Mouse (Mus musculus) embryonic facial prominence, embryonic 13.5 days (tissue): ENCODE data around the gene Slc35f6. TPM values are rescaled to one million over a fixed set of nuclear protein-coding genes. Genes with fewer than 3 reads are reported as not detected.
"Not testable (repeated sequence)": the region's sequence is repeated elsewhere in the genome, so short reads cannot be mapped to it uniquely, and the experiment has no call there.

Experiments used
- ATAC-seq: fragments of 200-750 bp; cut with Nextera tagmentation; 2 replicates; pipeline ENCODE4 v1.8.0; 2017; ENCODE audit warnings: low read depth; ENCODE audit not compliant: insufficient number of reproducible peaks, insufficient read depth, low FRiP score, low TSS enrichment
- H3K27ac ChIP-seq: fragments of 300-500 bp; sonication (generic); 2 replicates; pipeline ENCODE4 v1.5.1; 2015; ENCODE audit warnings: moderate library complexity, mild to moderate bottlenecking, inconsistent platforms
- H3K27me3 ChIP-seq: fragments of 300-500 bp; sonication (generic); 2 replicates; pipeline ENCODE4 v1.6.1; 2015; ENCODE audit warnings: mild to moderate bottlenecking, inconsistent platforms
- H3K36me3 ChIP-seq: fragments of 300-500 bp; sonication (generic); 2 replicates; pipeline ENCODE4 v1.6.1; 2015; ENCODE audit warnings: mild to moderate bottlenecking, inconsistent platforms
- H3K4me1 ChIP-seq: fragments of 300-500 bp; sonication (generic); 2 replicates; pipeline ENCODE4 v1.6.1; 2015; ENCODE audit warnings: inconsistent platforms
- H3K4me2 ChIP-seq: fragments of 300-500 bp; sonication (generic); 2 replicates; pipeline ENCODE4 v1.6.1; 2015; ENCODE audit warnings: moderate library complexity, mild to moderate bottlenecking, inconsistent platforms
- H3K4me3 ChIP-seq: fragments of 300-500 bp; sonication (generic); 2 replicates; pipeline ENCODE4 v1.5.1; 2015; ENCODE audit warnings: mild to moderate bottlenecking, inconsistent platforms
- H3K9ac ChIP-seq: fragments of 300-500 bp; sonication (generic); 2 replicates; pipeline ENCODE4 v1.6.1; 2015; ENCODE audit warnings: mild to moderate bottlenecking, inconsistent platforms
- H3K9me3 ChIP-seq: fragments of 300-500 bp; sonication (generic); 2 replicates; pipeline ENCODE4 v1.6.1; 2016; ENCODE audit warnings: inconsistent platforms
- WGBS: fragments of 180-500 bp; shearing (Covaris S2); methylation state at CpG from one replicate; pipeline ENCODE4 v1.1.7; 2015; ENCODE audit warnings: mixed read lengths; 5-methylcytosine and 5-hydroxymethylcytosine counted together
- polyA plus RNA-seq: library from polyadenylated mRNA; unstranded; fragments of >200 nt; fragmentation: Nextera tagmentation; extraction: Ambion mirVana; gene quantifications from 2 replicates; pipeline ENCODE4 v1.2.1, GENCODE M21; 2015

Gene Slc35f6
- polyA plus RNA-seq, 1 experiment from 2014 or later = 25.0 TPM

DNA sequence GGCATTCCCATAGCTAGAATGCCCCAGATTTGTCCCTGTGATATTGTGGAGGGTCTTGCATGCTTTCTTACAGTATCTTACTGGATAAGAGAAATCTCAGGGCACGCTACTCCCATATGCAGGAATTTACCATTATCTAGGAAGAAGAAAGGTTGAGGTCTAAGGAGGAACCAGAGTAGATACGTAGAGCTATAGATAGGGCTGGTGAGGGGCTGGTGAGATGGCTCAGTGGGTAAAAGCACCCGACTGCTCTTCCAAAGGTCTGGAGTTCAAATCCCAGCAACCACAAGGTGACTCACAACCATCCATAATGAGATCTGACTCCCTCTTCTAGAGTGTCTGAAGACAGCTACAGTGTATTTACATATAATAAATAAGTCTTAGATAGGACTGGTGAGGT is 30.3 kb downstream of the Slc35f6 start:
- H3K27ac ChIP-seq, H3K9me3 ChIP-seq, H3K4me3 ChIP-seq, H3K9ac ChIP-seq, H3K27me3 ChIP-seq, H3K4me2 ChIP-seq, H3K4me1 ChIP-seq, ATAC-seq: not testable (repeated sequence)
- peaks cover 34% of the 10 kb centered on the region for H3K36me3 ChIP-seq
- WGBS = 91% methylated on average over 3 of the region's 3 CpGs

DNA sequence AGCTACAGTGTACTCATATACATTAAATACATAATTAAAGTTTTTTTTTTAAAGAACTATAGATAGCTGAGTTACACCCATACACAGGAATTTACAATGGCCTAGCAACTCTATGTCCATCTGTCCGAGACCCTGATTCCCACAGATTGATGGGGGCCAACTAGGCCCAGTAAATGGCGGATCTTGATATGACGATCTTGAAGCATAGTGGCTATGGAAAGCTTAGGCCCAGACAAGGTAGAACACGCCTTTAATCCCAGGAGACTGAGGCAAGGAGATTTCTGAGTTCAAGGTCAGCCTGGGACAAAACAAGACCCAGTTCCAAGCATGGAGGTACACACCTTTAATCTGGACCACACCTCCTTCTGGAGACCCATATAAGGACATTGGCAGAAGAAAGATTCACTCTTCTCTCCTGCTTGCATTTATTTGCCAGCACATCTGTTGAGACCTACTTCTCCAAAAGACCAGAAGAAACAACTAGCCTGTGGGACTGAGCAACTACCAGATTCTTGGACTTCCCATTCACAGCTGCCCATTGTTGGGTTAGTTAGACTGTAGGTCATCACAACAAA is 31.1 kb downstream of the Slc35f6 start:
- Histone ChIP-seq H3K9me3 (no peaks in the 10 kb centered on the region), H3K4me3 (no peak overlapping the region), H3K27ac (no peak overlapping the region), H3K36me3 (peaks cover 27% of the 10 kb centered on the region), H3K9ac (no peak overlapping the region), H3K4me2 (no peak overlapping the region), H3K27me3 (no peaks in the 10 kb centered on the region), H3K4me1 (no peaks in the 10 kb centered on the region)
- ATAC-seq = no peak
- 95% methylated on average over 4 of the region's 4 CpGs for WGBS

DNA sequence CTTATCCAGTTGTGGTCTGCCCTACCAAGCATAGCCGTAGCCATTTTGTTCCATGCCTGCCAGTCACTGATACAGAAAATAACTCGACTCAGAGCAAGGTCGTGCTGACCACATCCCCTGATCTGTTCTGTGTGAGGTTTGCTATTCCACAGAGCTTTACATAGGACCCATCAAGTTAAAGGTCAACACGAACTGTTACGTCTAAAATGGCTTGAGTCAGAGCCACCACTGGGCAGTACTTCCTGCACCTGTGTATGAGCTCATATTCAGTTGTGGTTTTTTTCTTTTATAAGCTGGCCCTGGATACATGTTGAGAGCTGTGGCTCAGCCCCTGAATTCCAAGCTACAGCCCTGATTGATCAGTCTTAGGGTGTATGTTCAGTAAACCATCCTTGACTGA is 31.9 kb downstream of the Slc35f6 start:
- H3K36me3 ChIP-seq = peaks cover 20% of the 10 kb centered on the region
- no peaks in the 10 kb centered on the region for H3K27me3 ChIP-seq
- no peak overlapping the region for H3K4me3 ChIP-seq
- H3K4me1 ChIP-seq = no peaks in the 10 kb centered on the region
- no peaks in the 10 kb centered on the region for H3K9me3 ChIP-seq
- 82% methylated on average over 5 of the region's 5 CpGs for WGBS
- no peak for ATAC-seq
- H3K4me2 ChIP-seq = no peak overlapping the region
- no peak overlapping the region for H3K27ac ChIP-seq
- no peak overlapping the region for H3K9ac ChIP-seq

DNA sequence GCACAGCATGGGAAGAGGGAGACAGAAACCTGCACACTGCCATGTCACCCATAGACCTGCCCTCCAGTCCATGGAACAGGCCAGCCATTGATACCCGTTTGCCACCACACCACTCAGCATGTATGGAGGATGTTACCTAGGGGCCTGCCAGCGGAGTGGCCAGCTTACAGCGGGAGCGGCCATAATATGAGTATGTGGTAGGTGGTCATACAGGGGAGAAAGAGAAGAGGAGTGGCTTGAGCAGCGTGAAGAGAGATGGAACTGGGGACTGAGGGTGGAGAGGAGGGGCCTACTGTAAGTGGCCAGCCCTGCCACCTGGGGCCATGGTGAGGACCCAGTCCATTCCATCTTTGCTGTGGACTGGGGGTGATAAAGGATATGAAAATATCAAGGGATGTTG is 34.2 kb downstream of the Slc35f6 start:
- H3K4me1 ChIP-seq = no peaks in the 10 kb centered on the region
- no peak overlapping the region for H3K4me3 ChIP-seq
- 85% methylated on average over 5 of the region's 5 CpGs for WGBS
- H3K4me2 ChIP-seq = no peak overlapping the region
- no peaks in the 10 kb centered on the region for H3K27me3 ChIP-seq
- H3K27ac ChIP-seq = no peak overlapping the region
- H3K9me3 ChIP-seq = no peaks in the 10 kb centered on the region
- H3K36me3 ChIP-seq = 0 out of 2 replicates have a peak, but pooled peaks cover 3% of the 10 kb centered on the region
- no peak for ATAC-seq
- H3K9ac ChIP-seq = no peak overlapping the region

DNA sequence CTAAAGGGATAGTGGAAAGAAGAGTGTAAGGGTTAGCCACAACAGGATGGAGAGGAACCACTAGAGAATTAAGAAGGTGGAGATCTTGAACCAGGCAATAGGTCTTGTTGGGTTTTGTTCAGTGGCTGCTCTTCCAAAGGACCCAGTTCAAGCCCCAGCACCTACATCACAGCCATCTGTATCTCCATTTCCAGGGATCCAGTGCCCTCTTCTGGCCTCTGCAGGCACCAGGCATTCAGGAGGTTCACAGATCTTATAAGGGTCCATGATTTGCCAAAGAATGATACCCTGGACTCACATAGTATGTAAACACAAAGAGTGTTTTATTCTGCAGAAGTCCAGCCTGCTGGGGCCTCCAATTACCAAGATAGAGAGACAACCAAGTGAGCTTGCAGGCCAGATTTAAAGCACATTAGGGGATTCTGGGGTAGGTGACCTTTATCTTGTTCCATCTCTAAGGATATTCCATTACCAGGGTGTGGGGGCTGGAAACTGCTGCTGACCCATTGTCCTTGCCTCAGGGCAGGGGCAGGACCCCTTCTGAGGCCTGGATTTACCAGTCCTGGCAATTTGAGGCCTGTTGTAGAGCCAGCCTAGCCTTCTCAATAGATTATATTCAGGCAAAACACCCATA is 35.4 kb downstream of the Slc35f6 start:
- Histone ChIP-seq H3K27ac (no peak overlapping the region), H3K27me3 (no peaks in the 10 kb centered on the region), H3K9me3 (no peaks in the 10 kb centered on the region), H3K9ac (no peak overlapping the region), H3K4me2 (no peak overlapping the region), H3K36me3 (0 out of 2 replicates have a peak, but pooled peaks cover under 1% of the 10 kb centered on the region), H3K4me3 (no peak overlapping the region), H3K4me1 (no peaks in the 10 kb centered on the region)
- ATAC-seq = no peak

DNA sequence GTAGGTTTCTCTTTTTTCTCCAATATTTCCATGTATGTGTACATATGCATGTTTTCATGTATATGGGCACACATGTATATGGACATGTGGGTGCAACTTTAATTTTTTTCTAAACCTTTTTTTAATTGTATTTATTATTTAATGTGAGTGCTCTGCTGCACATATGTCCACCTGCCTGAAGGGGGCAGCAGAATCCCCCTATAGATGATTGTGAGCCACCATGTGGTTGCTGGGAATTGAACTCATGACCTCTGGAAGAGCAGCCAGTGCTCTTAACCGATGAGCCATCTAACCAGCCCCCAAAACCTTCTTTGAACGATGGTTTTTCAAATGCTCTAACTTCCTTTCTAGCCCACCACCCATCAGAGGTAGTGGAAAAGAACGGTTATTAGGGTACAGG is 36.3 kb downstream of the Slc35f6 start:
- Histone ChIP-seq H3K27ac (no peak overlapping the region), H3K4me2 (no peak overlapping the region), H3K4me3 (no peak overlapping the region), H3K27me3 (no peaks in the 10 kb centered on the region), H3K9ac (no peak overlapping the region), H3K4me1 (no peaks in the 10 kb centered on the region), H3K9me3 (no peaks in the 10 kb centered on the region), H3K36me3 (no peaks in the 10 kb centered on the region)
- ATAC-seq = no peak
- 68% methylated on average over 3 of the region's 3 CpGs for WGBS

DNA sequence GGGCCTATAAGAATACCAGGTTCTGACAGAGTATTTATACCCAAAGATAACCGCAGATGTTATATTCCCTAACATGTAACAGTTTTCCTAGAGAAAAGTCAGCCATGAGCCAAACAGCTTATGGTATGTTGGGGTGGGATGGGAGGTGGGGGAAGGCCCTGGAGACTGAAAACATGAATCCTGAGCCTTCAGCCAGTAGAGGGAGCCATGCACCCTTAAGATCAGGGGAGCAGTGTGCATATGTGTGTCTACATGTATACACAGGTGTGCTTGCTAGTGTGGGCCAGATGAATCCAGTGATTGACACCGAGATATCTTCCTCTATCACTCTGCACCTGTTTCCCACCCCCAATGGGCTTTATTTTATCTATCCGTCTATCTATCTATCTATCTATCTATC is 39.0 kb downstream of the Slc35f6 start:
- H3K9ac ChIP-seq = no peak overlapping the region
- H3K27me3 ChIP-seq = no peaks in the 10 kb centered on the region
- no peak overlapping the region for H3K4me3 ChIP-seq
- no peaks in the 10 kb centered on the region for H3K9me3 ChIP-seq
- 62% methylated on average over 3 of the region's 3 CpGs for WGBS
- H3K36me3 ChIP-seq = no peaks in the 10 kb centered on the region
- H3K4me2 ChIP-seq = no peak overlapping the region
- H3K27ac ChIP-seq = no peak overlapping the region
- ATAC-seq = no peak
- H3K4me1 ChIP-seq = no peaks in the 10 kb centered on the region

DNA sequence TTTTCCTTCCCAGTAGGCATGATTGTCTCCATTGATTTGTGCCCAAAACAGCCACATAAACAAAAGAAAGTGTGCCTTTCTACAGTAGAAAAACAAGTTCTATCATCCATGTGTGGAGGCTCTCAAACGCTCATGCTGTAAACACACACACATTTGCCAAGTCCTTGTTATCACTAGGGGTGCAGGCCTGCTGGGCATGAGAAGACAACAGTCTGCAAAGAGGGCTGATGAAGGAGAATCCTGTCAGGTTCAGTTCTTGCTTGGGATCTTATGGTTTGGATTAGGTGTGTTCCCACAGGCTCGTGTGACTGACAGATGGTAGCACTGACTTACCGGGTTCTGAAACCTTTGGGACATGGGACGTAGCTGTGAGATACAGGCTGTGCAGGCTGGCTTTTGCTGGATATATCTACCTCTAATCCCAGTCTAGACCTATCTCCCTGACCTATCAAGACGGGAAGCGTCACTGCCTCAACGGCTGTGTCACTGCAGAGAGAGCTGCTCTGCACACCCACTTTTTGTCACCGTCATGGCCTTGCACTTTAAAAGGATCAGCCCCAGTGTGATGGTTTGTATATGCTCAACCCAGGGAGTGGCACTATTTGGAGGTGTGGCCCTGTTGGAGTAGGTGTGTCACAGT is 52.7 kb downstream of the Slc35f6 start:
- no peak for ATAC-seq
- H3K27me3 ChIP-seq = peaks cover 11% of the 10 kb centered on the region
- no peaks in the 10 kb centered on the region for H3K9me3 ChIP-seq
- no peak overlapping the region for H3K9ac ChIP-seq
- no peak overlapping the region for H3K4me2 ChIP-seq
- no peak overlapping the region for H3K27ac ChIP-seq
- H3K36me3 ChIP-seq = no peaks in the 10 kb centered on the region
- H3K4me1 ChIP-seq = no peaks in the 10 kb centered on the region
- 73% methylated on average over 8 of the region's 8 CpGs for WGBS
- no peak overlapping the region for H3K4me3 ChIP-seq

DNA sequence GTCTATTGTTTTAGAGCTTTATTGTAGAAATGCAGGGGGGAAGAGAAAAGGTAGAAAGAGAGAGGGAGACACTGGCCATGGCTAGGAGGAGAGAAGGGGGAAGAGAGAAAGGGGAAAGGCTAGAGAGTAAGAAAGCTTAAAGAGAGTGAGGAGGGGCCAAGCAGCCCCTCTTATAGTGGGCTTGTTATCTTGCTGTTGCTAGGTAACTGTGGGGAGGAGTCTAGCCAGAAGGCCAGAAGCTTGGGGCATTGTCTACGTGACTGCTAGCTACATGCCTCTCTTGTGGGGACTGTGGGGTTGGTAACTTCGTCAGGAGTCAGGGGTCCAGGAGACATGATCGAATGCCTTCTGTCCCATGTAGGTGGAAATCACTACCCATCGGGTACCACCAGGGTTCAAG is 53.6 kb downstream of the Slc35f6 start:
- peaks cover 11% of the 10 kb centered on the region for H3K27me3 ChIP-seq
- not testable (repeated sequence) for H3K27ac ChIP-seq, H3K4me2 ChIP-seq, H3K9ac ChIP-seq, H3K4me3 ChIP-seq, H3K4me1 ChIP-seq, ATAC-seq, H3K9me3 ChIP-seq, H3K36me3 ChIP-seq
- WGBS = 45% methylated on average over 4 of the region's 4 CpGs

DNA sequence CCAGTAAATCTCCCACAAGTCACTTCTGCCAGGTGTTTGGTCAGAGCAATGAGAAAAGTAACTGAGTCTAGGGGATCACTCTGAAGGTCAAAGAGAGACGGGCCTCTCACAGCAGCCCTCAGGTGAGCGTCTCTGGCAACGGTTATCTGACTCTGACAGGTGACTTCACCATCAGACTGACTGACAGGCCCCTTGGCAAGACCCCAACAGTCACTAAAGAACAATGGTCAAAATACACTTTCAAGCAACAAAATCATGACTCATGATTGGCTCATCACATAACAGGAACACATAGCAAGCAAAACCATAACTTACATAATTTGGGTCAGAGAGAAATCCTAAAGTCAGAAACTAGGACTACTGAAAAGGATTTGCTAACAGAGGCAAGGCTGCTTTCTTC is 54.1 kb downstream of the Slc35f6 start:
- H3K4me3 ChIP-seq = no peak overlapping the region
- H3K9me3 ChIP-seq = no peaks in the 10 kb centered on the region
- no peak overlapping the region for H3K9ac ChIP-seq
- ATAC-seq = no peak
- 75% methylated on average over 3 of the region's 3 CpGs for WGBS
- H3K36me3 ChIP-seq = no peaks in the 10 kb centered on the region
- H3K4me1 ChIP-seq = no peaks in the 10 kb centered on the region
- peaks cover 12% of the 10 kb centered on the region for H3K27me3 ChIP-seq
- H3K4me2 ChIP-seq = no peak overlapping the region
- H3K27ac ChIP-seq = no peak overlapping the region
